Mouse (Mus musculus): ENCODE data around the gene Antxr2.

- TF ChIP-seq MAFK (IDR thresholded peaks at IDR 0.05; ENCODE audit: insufficient read depth, low read depth, low read length) (no peak), CHD2 (IDR thresholded peaks at IDR 0.05; ENCODE audit: low read depth, low read length) (no peak)
Observed at GRCm38 (mm10) chr5:97880115-97880514, 150.7 kb downstream of the Antxr2 start.

All from ES-E14 (cell line).